Mouse (Mus musculus): ENCODE results near the gene Mak. TPM values are rescaled to one million over a fixed set of nuclear protein-coding genes. Genes with fewer than 3 reads are reported as not detected.
A peak's percentile ranks its signal among the peaks of the same experiment; 100 is the strongest.

Gene Mak
- polyA plus RNA-seq (2014; fragmentation: Nextera tagmentation; extraction: Ambion mirVana): 0.90 and 1.1 TPM in 2 replicates

- peak; percentile 90 for ATAC-seq (ENCODE audit: insufficient number of reproducible peaks, insufficient read depth, low FRiP score, low read depth)
- Histone ChIP-seq H3K27ac (ENCODE audit: low read length) (no peak within 1 kb of the TSS), H3K4me1 (ENCODE audit: control insufficient read depth, insufficient read depth, low read length) (0 out of 2 replicates have a peak, but pooled peaks cover 5% of the 10 kb centered on the region), H3K9ac (replicated peaks; ENCODE audit: low read depth, low read length) (no peak within 1 kb of the TSS), H3K27me3 (ENCODE audit: control insufficient read depth, insufficient read depth, low read length) (no peaks in the 10 kb centered on the region), H3K4me3 (ENCODE audit: low read depth, low read length) (peak within 1 kb of the TSS; percentile 43), H3K4me2 (replicated peaks; ENCODE audit: low read depth, low read length) (peak within 1 kb of the TSS; percentile 87), H3K36me3 (ENCODE audit: control insufficient read depth, insufficient read depth, low read length) (no peaks in the 10 kb centered on the region), H3K9me3 (ENCODE audit: control insufficient read depth, low read depth, low read length) (no peaks in the 10 kb centered on the region)
- WGBS: under 1% methylated on average over 39 of the region's 40 CpGs
Observed at GRCm38 (mm10) chr13:41079421-41079780, at the start of gene Mak. TSS of gene Mak (minus strand) at chr13:41079706.

GRCm38 (mm10) chr13:41129061-41129460, 49.6 kb upstream of the Mak start:
- 79% methylated on average over 8 of the region's 8 CpGs for WGBS
- no peak overlapping the region for H3K4me2 ChIP-seq (replicated peaks; ENCODE audit: low read depth, low read length)
- H3K9me3 ChIP-seq (ENCODE audit: control insufficient read depth, low read depth, low read length): no peaks in the 10 kb centered on the region
- no peaks in the 10 kb centered on the region for H3K4me1 ChIP-seq (ENCODE audit: control insufficient read depth, insufficient read depth, low read length)
- no peak for ATAC-seq (ENCODE audit: insufficient number of reproducible peaks, insufficient read depth, low FRiP score, low read depth)
- no peak overlapping the region for H3K9ac ChIP-seq (replicated peaks; ENCODE audit: low read depth, low read length)
- H3K36me3 ChIP-seq (ENCODE audit: control insufficient read depth, insufficient read depth, low read length): no peaks in the 10 kb centered on the region
- H3K4me3 ChIP-seq (ENCODE audit: low read depth, low read length): no peak overlapping the region
- no peaks in the 10 kb centered on the region for H3K27me3 ChIP-seq (ENCODE audit: control insufficient read depth, insufficient read depth, low read length)
- no peak overlapping the region for H3K27ac ChIP-seq (ENCODE audit: low read length)

DNA sequence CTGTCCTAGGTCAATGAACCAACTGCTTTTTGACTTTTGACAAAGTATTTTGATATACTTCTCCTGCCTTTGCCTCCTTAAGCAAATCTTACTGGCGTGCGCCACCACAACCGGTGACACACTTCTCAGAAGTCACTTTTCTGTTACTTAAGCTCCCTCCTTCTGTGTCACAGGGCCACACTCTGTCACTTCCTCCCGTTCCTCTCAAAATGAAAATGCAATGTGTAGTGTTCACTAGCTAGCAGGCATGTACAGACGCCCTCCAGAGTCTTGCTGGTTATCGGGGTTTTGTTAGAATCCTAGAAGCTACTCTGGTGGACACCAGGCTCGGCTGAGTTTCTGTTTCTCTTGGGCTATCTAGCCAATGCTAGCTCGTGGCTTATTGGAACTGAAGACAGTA, 48.8 kb upstream of the Mak start:
- ATAC-seq (ENCODE audit: insufficient number of reproducible peaks, insufficient read depth, low FRiP score, low read depth): no peak
- H3K4me1 ChIP-seq (ENCODE audit: control insufficient read depth, insufficient read depth, low read length): no peaks in the 10 kb centered on the region
- H3K27ac ChIP-seq (ENCODE audit: low read length): no peak overlapping the region
- WGBS: 82% methylated on average over 8 of the region's 8 CpGs
- no peak overlapping the region for H3K4me3 ChIP-seq (ENCODE audit: low read depth, low read length)
- H3K36me3 ChIP-seq (ENCODE audit: control insufficient read depth, insufficient read depth, low read length): no peaks in the 10 kb centered on the region
- no peaks in the 10 kb centered on the region for H3K27me3 ChIP-seq (ENCODE audit: control insufficient read depth, insufficient read depth, low read length)
- no peak overlapping the region for H3K9ac ChIP-seq (replicated peaks; ENCODE audit: low read depth, low read length)
- no peak overlapping the region for H3K4me2 ChIP-seq (replicated peaks; ENCODE audit: low read depth, low read length)
- H3K9me3 ChIP-seq (ENCODE audit: control insufficient read depth, low read depth, low read length): no peaks in the 10 kb centered on the region

GRCm38 (mm10) chr13:41123666-41124225, 44.2 kb upstream of the Mak start:
- Histone ChIP-seq H3K9ac (replicated peaks; ENCODE audit: low read depth, low read length) (no peak overlapping the region), H3K4me1 (ENCODE audit: control insufficient read depth, insufficient read depth, low read length) (no peaks in the 10 kb centered on the region), H3K27ac (ENCODE audit: low read length) (no peak overlapping the region), H3K4me3 (ENCODE audit: low read depth, low read length) (no peak overlapping the region), H3K9me3 (ENCODE audit: control insufficient read depth, low read depth, low read length) (no peaks in the 10 kb centered on the region), H3K36me3 (ENCODE audit: control insufficient read depth, insufficient read depth, low read length) (no peaks in the 10 kb centered on the region), H3K4me2 (replicated peaks; ENCODE audit: low read depth, low read length) (no peak overlapping the region), H3K27me3 (ENCODE audit: control insufficient read depth, insufficient read depth, low read length) (no peaks in the 10 kb centered on the region)
- no peak for ATAC-seq (ENCODE audit: insufficient number of reproducible peaks, insufficient read depth, low FRiP score, low read depth)
- 85% methylated on average over 6 of the region's 6 CpGs for WGBS

DNA sequence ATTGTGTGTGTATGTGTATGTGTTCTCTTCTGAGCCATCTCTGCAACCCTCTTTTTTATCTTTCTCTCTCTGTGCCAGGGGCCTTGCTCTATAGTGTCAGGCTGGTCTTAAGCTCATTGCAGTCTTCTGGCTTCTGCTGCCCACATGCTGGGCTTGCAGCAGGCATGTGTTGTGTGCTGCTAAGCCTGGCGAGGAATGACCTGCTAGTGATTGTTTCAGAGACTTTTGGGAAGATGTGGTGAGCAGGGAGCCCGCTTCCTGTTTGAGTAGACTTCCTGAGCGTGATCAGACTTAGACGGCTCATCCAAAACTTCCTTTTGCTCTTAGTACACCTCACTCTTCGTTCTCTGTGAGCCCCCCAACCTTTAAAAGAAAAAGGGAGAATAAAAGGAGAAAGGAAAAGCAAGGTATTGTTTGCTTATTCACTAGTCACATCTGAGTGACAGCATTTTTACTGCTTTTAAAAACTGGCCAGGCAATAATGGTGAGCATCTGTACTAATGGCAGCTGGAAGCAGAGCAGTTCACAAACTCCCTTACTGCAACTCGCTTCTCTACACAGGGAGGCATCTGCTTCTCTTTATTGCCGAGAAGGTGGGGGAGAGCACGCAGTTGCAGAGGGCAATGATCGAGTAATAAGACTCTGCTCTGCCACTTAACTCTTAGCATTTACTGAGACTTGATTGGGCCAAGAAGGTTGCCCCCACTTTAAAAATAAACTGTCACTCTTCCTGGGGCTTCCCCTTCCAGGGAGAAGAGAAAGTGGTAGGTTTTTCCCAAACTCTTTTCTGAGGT, 39.8 kb upstream of the Mak start:
- H3K4me2 ChIP-seq (replicated peaks; ENCODE audit: low read depth, low read length): no peak overlapping the region
- no peak for ATAC-seq (ENCODE audit: insufficient number of reproducible peaks, insufficient read depth, low FRiP score, low read depth)
- WGBS: 38% methylated on average over 9 of the region's 9 CpGs

DNA sequence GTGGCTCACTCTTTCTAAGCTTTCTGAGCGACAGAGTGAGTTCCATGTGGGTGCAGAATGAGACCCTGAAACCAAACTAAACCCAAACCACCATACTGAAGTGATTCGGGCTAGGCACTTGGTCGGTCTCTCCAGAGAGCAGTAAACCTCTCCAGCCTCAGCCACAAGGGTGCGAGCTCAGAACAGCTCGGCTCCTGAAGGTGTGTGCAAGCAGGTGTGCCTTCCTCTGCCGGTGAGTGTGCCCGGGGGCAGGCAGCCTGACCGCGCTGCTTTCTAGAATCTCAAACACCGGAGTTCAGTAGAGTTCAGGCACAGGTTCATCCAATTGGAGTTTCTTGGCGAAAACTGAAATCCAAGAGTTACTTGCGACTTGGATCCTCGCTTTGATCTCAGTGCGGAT, 34.4 kb upstream of the Mak start, which contains the start of gene Sycp2l:
Sycp2l (plus strand) TSS at position 368 of the 400 bp plus-strand sequence.
- Histone ChIP-seq H3K4me3 (ENCODE audit: low read depth, low read length) (peak within 1 kb of the TSS; percentile 17; the same call in 1 of the 2 replicates), H3K27me3 (ENCODE audit: control insufficient read depth, insufficient read depth, low read length) (no peaks in the 10 kb centered on the region), H3K9ac (replicated peaks; ENCODE audit: low read depth, low read length) (no peak within 1 kb of the TSS), H3K4me1 (ENCODE audit: control insufficient read depth, insufficient read depth, low read length) (no peaks in the 10 kb centered on the region), H3K36me3 (ENCODE audit: control insufficient read depth, insufficient read depth, low read length) (no peaks in the 10 kb centered on the region), H3K9me3 (ENCODE audit: control insufficient read depth, low read depth, low read length) (no peaks in the 10 kb centered on the region), H3K27ac (ENCODE audit: low read length) (no peak within 1 kb of the TSS), H3K4me2 (replicated peaks; ENCODE audit: low read depth, low read length) (peak within 1 kb of the TSS; percentile 38; the same call in 1 of the 2 replicates)
- ATAC-seq (ENCODE audit: insufficient number of reproducible peaks, insufficient read depth, low FRiP score, low read depth): no peak
- WGBS: 24% methylated on average over 14 of the region's 14 CpGs

More for the DNA sequence above, 39.8 kb upstream of the Mak start:
- Histone ChIP-seq H3K27ac (ENCODE audit: low read length) (no peak overlapping the region), H3K9ac (replicated peaks; ENCODE audit: low read depth, low read length) (no peak overlapping the region), H3K4me3 (ENCODE audit: low read depth, low read length) (no peak overlapping the region), H3K36me3 (ENCODE audit: control insufficient read depth, insufficient read depth, low read length) (no peaks in the 10 kb centered on the region), H3K27me3 (ENCODE audit: control insufficient read depth, insufficient read depth, low read length) (no peaks in the 10 kb centered on the region), H3K9me3 (ENCODE audit: control insufficient read depth, low read depth, low read length) (no peaks in the 10 kb centered on the region), H3K4me1 (ENCODE audit: control insufficient read depth, insufficient read depth, low read length) (no peaks in the 10 kb centered on the region)

DNA sequence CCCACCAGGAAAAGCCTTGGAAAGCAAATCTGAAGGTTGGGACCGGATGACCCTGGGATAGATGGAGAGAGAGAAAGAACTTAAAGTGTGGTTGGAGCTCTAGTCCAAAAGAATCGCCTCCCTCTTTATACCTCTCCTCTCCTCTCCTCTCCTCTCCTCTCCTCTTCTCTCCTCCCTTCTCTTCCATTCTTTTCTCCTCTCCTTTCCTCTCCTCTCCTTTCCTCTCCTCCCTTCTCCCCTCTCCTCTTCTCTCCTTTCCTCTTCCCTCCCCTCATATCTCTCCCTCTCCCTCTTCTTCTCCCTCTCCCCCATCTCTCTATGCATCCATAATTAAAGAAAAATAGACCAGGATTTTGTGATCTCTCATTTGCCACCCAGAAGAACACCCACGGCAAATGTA, 31.4 kb upstream of the Mak start, which contains the start of gene Gcm2:
Gcm2 (minus strand) TSS at position 101 of the 400 bp plus-strand sequence.
- H3K9ac ChIP-seq (replicated peaks; ENCODE audit: low read depth, low read length): no peak within 1 kb of the TSS
- H3K27ac ChIP-seq (ENCODE audit: low read length): no peak within 1 kb of the TSS
- no peak within 1 kb of the TSS for H3K4me3 ChIP-seq (ENCODE audit: low read depth, low read length)
- 83% methylated on average over 3 of the region's 3 CpGs for WGBS
- no peaks in the 10 kb centered on the region for H3K9me3 ChIP-seq (ENCODE audit: control insufficient read depth, low read depth, low read length)
- no peaks in the 10 kb centered on the region for H3K27me3 ChIP-seq (ENCODE audit: control insufficient read depth, insufficient read depth, low read length)
- no peak within 1 kb of the TSS for H3K4me2 ChIP-seq (replicated peaks; ENCODE audit: low read depth, low read length)
- no peaks in the 10 kb centered on the region for H3K4me1 ChIP-seq (ENCODE audit: control insufficient read depth, insufficient read depth, low read length)
- no peak for ATAC-seq (ENCODE audit: insufficient number of reproducible peaks, insufficient read depth, low FRiP score, low read depth)
- no peaks in the 10 kb centered on the region for H3K36me3 ChIP-seq (ENCODE audit: control insufficient read depth, insufficient read depth, low read length)

DNA sequence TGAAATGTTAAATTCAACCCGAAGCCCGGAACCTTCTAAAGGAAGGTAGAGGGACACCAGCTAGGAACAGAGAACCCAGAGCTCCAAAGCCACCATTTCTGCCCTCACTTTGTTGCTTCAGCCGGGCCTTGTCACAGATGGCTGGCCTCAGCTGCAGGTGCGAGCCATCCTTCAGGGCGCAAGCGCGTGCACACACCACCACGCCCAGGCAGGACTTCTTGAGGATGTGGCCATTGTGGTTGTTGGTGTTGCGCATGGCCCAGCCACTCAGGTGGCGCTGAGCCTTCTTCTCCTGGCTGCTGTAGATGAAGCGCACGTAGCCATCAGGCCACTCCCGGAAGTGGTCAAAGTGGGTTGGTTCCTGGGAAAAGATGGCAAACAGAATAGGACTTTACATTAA, 26.0 kb upstream of the Mak start:
- Histone ChIP-seq H3K9ac (replicated peaks; ENCODE audit: low read depth, low read length) (no peak overlapping the region), H3K4me2 (replicated peaks; ENCODE audit: low read depth, low read length) (no peak overlapping the region), H3K4me1 (ENCODE audit: control insufficient read depth, insufficient read depth, low read length) (no peaks in the 10 kb centered on the region), H3K27me3 (ENCODE audit: control insufficient read depth, insufficient read depth, low read length) (no peaks in the 10 kb centered on the region), H3K4me3 (ENCODE audit: low read depth, low read length) (no peak overlapping the region), H3K36me3 (ENCODE audit: control insufficient read depth, insufficient read depth, low read length) (no peaks in the 10 kb centered on the region), H3K27ac (ENCODE audit: low read length) (no peak overlapping the region), H3K9me3 (ENCODE audit: control insufficient read depth, low read depth, low read length) (no peaks in the 10 kb centered on the region)
- no peak for ATAC-seq (ENCODE audit: insufficient number of reproducible peaks, insufficient read depth, low FRiP score, low read depth)
- WGBS: 91% methylated on average over 13 of the region's 13 CpGs
